Mouse (Mus musculus) brain, embryonic 14.5 days (tissue): ENCODE data around the gene Rab40c.
A peak's percentile ranks its signal among the peaks of the same experiment; 100 is the strongest.

Source experiments
- CTCF ChIP-seq: fragments of 200-500 bp; IDR thresholded peaks from 2 replicates; pipeline ENCODE4 v1.5.1; 2012; ENCODE audit warnings: inconsistent platforms, mild to moderate bottlenecking, moderate library complexity, borderline replicate concordance; ENCODE audit not compliant: insufficient read depth, insufficient read length; ENCODE audit errors: extremely low read depth
- POLR2A ChIP-seq: fragments of 200-500 bp; IDR thresholded peaks from 2 replicates; pipeline ENCODE4 v1.6.1; 2012; ENCODE audit warnings: mild to moderate bottlenecking, inconsistent platforms, borderline replicate concordance; ENCODE audit not compliant: poor library complexity, insufficient read depth, insufficient read length, severe bottlenecking; ENCODE audit errors: extremely low read depth

GRCm38 (mm10) chr17:25844396-25844901 lies 75.1 kb downstream of the Rab40c start, which contains the start of gene Rhot2:
- peak; percentile 67 for TF ChIP-seq CTCF
- TF ChIP-seq POLR2A = peak; percentile 65; the same call in 1 of the 2 replicates
